Mouse (Mus musculus): ENCODE measurements around the gene Prf1.

- TF ChIP-seq CTCF (IDR thresholded peaks at IDR 0.05; ENCODE audit: borderline replicate concordance, control insufficient read depth, extremely low read depth, insufficient read depth, low read length, poor library complexity) (no peak), POLR2A (IDR thresholded peaks at IDR 0.05; ENCODE audit: control insufficient read depth, extremely low read depth, insufficient read depth, low read length, poor library complexity) (no peak)
Observed at GRCm38 (mm10) chr10:61341045-61341444, 43.4 kb downstream of the Prf1 start.

Data from thymus, adult 2 months (tissue).